Mouse (Mus musculus) mature B cell (primary cell): ENCODE results near the gene Chst11.

Experiments
- in situ Hi-C: fragments of 300-500 bp; cut with MboI; formaldehyde crosslinking; loops from 2 replicates; pipeline ENCODE4 v1.14.3; 2019

Chst11 gene

GRCm38 (mm10) chr10:83036340-83037045 is 51.2 kb downstream of the Chst11 start:
- in situ Hi-C loops, result no loop called here

- in situ Hi-C loops, result no loop called here
Measured at GRCm38 (mm10) chr10:83038166-83038565, 52.9 kb downstream of the Chst11 start.

GRCm38 (mm10) chr10:83039414-83039813 is 54.1 kb downstream of the Chst11 start:
- in situ Hi-C loops, result no loop called here

GRCm38 (mm10) chr10:83041875-83042274 is 56.6 kb downstream of the Chst11 start:
- in situ Hi-C loops, result no loop called here

- in situ Hi-C loops, result no loop called here
Measured at GRCm38 (mm10) chr10:83042613-83043477, 57.5 kb downstream of the Chst11 start.

GRCm38 (mm10) chr10:83043478-83044259 is 58.4 kb downstream of the Chst11 start:
- in situ Hi-C loops, result no loop called here

GRCm38 (mm10) chr10:83049174-83049780 is 64.0 kb downstream of the Chst11 start:
- in situ Hi-C loops, result no loop called here

- in situ Hi-C loops, result no loop called here
Measured at GRCm38 (mm10) chr10:83053886-83054550, 68.7 kb downstream of the Chst11 start.

GRCm38 (mm10) chr10:83056291-83056690 is 71.0 kb downstream of the Chst11 start:
- in situ Hi-C loops, result no loop called here

- in situ Hi-C loops, result no loop called here
Measured at GRCm38 (mm10) chr10:83056866-83057265, 71.6 kb downstream of the Chst11 start.

- in situ Hi-C loops, result no loop called here
Measured at GRCm38 (mm10) chr10:83060066-83060782, 74.9 kb downstream of the Chst11 start.

- in situ Hi-C loops, result no loop called here
Measured at GRCm38 (mm10) chr10:83062315-83062714, 77.0 kb downstream of the Chst11 start.

GRCm38 (mm10) chr10:83064796-83065195 is 79.5 kb downstream of the Chst11 start:
- in situ Hi-C loops, result no loop called here

GRCm38 (mm10) chr10:83066159-83066558 is 80.9 kb downstream of the Chst11 start:
- in situ Hi-C loops, result no loop called here

GRCm38 (mm10) chr10:83067305-83067704 is 82.0 kb downstream of the Chst11 start:
- in situ Hi-C loops, result no loop called here

GRCm38 (mm10) chr10:83068466-83068865 is 83.2 kb downstream of the Chst11 start:
- in situ Hi-C loops, result no loop called here

GRCm38 (mm10) chr10:83069791-83070190 is 84.5 kb downstream of the Chst11 start:
- in situ Hi-C loops, result no loop called here

GRCm38 (mm10) chr10:83071785-83072580 is 86.7 kb downstream of the Chst11 start:
- in situ Hi-C loops, result no loop called here

- in situ Hi-C loops, result no loop called here
Measured at GRCm38 (mm10) chr10:83073119-83073518, 87.8 kb downstream of the Chst11 start.

- in situ Hi-C loops, result no loop called here
Measured at GRCm38 (mm10) chr10:83076816-83077215, 91.5 kb downstream of the Chst11 start.
